Mouse (Mus musculus) limb, embryonic 14.5 days (tissue): Measurements from ENCODE around the gene Arhgap35. TPM values are rescaled to one million over a fixed set of nuclear protein-coding genes. Genes with fewer than 3 reads are reported as not detected.

Experiments
- ATAC-seq: fragments of 200-750 bp; cut with Nextera tagmentation; 2 replicates; pipeline ENCODE4 v1.8.0; 2017; ENCODE audit warnings: low read depth, moderate number of reproducible peaks, moderate TSS enrichment; ENCODE audit not compliant: low FRiP score
- DNase-seq: peaks from one replicate; pipeline ENCODE4 v3.0.0-alpha.2; 2015; ENCODE audit warnings: low spot score
- H3K27ac ChIP-seq: fragments of 300-500 bp; sonication (generic); replicated peaks from 2 replicates; pipeline ENCODE4 v1.5.1; 2014; ENCODE audit warnings: low read depth, mild to moderate bottlenecking, low read length, moderate library complexity, mixed read lengths
- H3K27me3 ChIP-seq: fragments of 300-500 bp; sonication (generic); 2 replicates; pipeline ENCODE4 v1.6.1; 2014; ENCODE audit warnings: low read length, mixed read lengths; ENCODE audit not compliant: control insufficient read depth, insufficient read depth
- H3K36me3 ChIP-seq: fragments of 300-500 bp; sonication (generic); 2 replicates; pipeline ENCODE4 v1.6.1; 2014; ENCODE audit warnings: mild to moderate bottlenecking, low read length, moderate library complexity, mixed read lengths; ENCODE audit not compliant: control insufficient read depth, insufficient read depth
- H3K4me1 ChIP-seq: fragments of 300-500 bp; sonication (generic); 2 replicates; pipeline ENCODE4 v1.6.1; 2014; ENCODE audit warnings: antibody characterized with exemption, low read length, mixed read lengths; ENCODE audit not compliant: control insufficient read depth, insufficient read depth
- H3K4me2 ChIP-seq: fragments of 300-500 bp; sonication (generic); replicated peaks from 2 replicates; pipeline ENCODE4 v1.6.1; 2014; ENCODE audit warnings: low read depth, mild to moderate bottlenecking, low read length, moderate library complexity; ENCODE audit not compliant: severe bottlenecking
- H3K4me3 ChIP-seq: fragments of 300-500 bp; sonication (generic); replicated peaks from 2 replicates; pipeline ENCODE4 v1.5.1; 2014; ENCODE audit warnings: low read length
- H3K9ac ChIP-seq: fragments of 300-500 bp; sonication (generic); 2 replicates; pipeline ENCODE4 v1.6.1; 2014; ENCODE audit warnings: mild to moderate bottlenecking, low read depth, low read length, moderate library complexity; ENCODE audit not compliant: severe bottlenecking
- H3K9me3 ChIP-seq: fragments of 300-500 bp; sonication (generic); 2 replicates; pipeline ENCODE4 v1.6.1; 2016; ENCODE audit warnings: low read length; ENCODE audit not compliant: control insufficient read depth
- POLR2A ChIP-seq: fragments of 200-500 bp; IDR thresholded peaks from 2 replicates; pipeline ENCODE4 v1.8.0; 2012; ENCODE audit warnings: inconsistent platforms, mild to moderate bottlenecking, moderate library complexity, borderline replicate concordance; ENCODE audit not compliant: insufficient read depth, insufficient read length; ENCODE audit errors: extremely low read depth
- WGBS: fragments of 180-500 bp; shearing (Covaris S2); extraction: QIAGEN DNeasy Blood & Tissue Kit; methylation state at CpG from one replicate; pipeline ENCODE4 v1.1.7; 2014; 5-methylcytosine and 5-hydroxymethylcytosine counted together
- polyA plus RNA-seq, 2 experiments: library from polyadenylated mRNA; depleted of rRNA in 1 of 2; stranded (reverse) in 1 of 2; unstranded in 1 of 2; fragments of >200 nt; fragmentation: Nextera tagmentation in 1 of 2; extraction: Ambion mirVana in 1 of 2; gene quantifications; 2 replicates each; pipeline versions ENCODE4 v1.2.1 to v1.2.3; 2012 to 2014

Arhgap35 gene
- polyA plus RNA-seq, 2 experiments: 23.0 to 24.7 TPM

GRCm38 (mm10) chr7:16583775-16584174, 31.0 kb downstream of the Arhgap35 start:
- H3K9me3 ChIP-seq: no peaks in the 10 kb centered on the region
- DNase-seq (no peak), ATAC-seq (no peak)
- no peak overlapping the region for H3K27ac ChIP-seq
- no peaks in the 10 kb centered on the region for H3K36me3 ChIP-seq
- H3K4me3 ChIP-seq: no peak overlapping the region
- no peak for TF ChIP-seq POLR2A
- WGBS: 55% methylated on average over 1 of the region's 1 CpGs
- no peak overlapping the region for H3K4me2 ChIP-seq
- H3K9ac ChIP-seq: no peak overlapping the region
- peaks cover 13% of the 10 kb centered on the region for H3K4me1 ChIP-seq
- H3K27me3 ChIP-seq: no peaks in the 10 kb centered on the region

GRCm38 (mm10) chr7:16582299-16582698, 32.5 kb downstream of the Arhgap35 start:
- DNase-seq (no peak), ATAC-seq (no peak)
- H3K9ac ChIP-seq: no peak overlapping the region
- no peak overlapping the region for H3K27ac ChIP-seq
- H3K4me3 ChIP-seq: no peak overlapping the region
- no peaks in the 10 kb centered on the region for H3K27me3 ChIP-seq
- TF ChIP-seq POLR2A: no peak
- H3K4me1 ChIP-seq: peaks cover 13% of the 10 kb centered on the region
- WGBS: 79% methylated on average over 3 of the region's 3 CpGs
- no peaks in the 10 kb centered on the region for H3K9me3 ChIP-seq
- H3K36me3 ChIP-seq: no peaks in the 10 kb centered on the region
- H3K4me2 ChIP-seq: no peak overlapping the region

- no peak for TF ChIP-seq POLR2A
- peak; percentile 18 for DNase-seq
- H3K4me3 ChIP-seq: no peak overlapping the region
- no peaks in the 10 kb centered on the region for H3K27me3 ChIP-seq
- WGBS: 54% methylated on average over 13 of the region's 13 CpGs
- peaks cover 13% of the 10 kb centered on the region for H3K4me1 ChIP-seq
- H3K4me2 ChIP-seq: no peak overlapping the region
- no peak for ATAC-seq
- H3K9ac ChIP-seq: no peak overlapping the region
- H3K9me3 ChIP-seq: no peaks in the 10 kb centered on the region
- no peaks in the 10 kb centered on the region for H3K36me3 ChIP-seq
- H3K27ac ChIP-seq: 0 out of 2 replicates have a peak overlapping the region, but pooled peaks have one; percentile 49
These were observed 33.3 kb downstream of the Arhgap35 start for GRCm38 (mm10) chr7:16581276-16582100.

- no peak for TF ChIP-seq POLR2A
- Histone ChIP-seq H3K4me2 (no peak overlapping the region), H3K9me3 (no peaks in the 10 kb centered on the region), H3K27ac (no peak overlapping the region), H3K27me3 (no peaks in the 10 kb centered on the region), H3K4me1 (peaks cover 7% of the 10 kb centered on the region), H3K36me3 (no peaks in the 10 kb centered on the region), H3K4me3 (no peak overlapping the region), H3K9ac (no peak overlapping the region)
- no peak for ATAC-seq
- 59% methylated on average over 1 of the region's 1 CpGs for WGBS
- no peak for DNase-seq
These were observed 38.1 kb downstream of the Arhgap35 start for GRCm38 (mm10) chr7:16576719-16577118.

- no peaks in the 10 kb centered on the region for H3K9me3 ChIP-seq
- no peak overlapping the region for H3K4me2 ChIP-seq
- TF ChIP-seq POLR2A: no peak
- no peak for DNase-seq
- no peaks in the 10 kb centered on the region for H3K4me1 ChIP-seq
- no peak overlapping the region for H3K27ac ChIP-seq
- WGBS: 12% methylated on average over 1 of the region's 1 CpGs
- ATAC-seq: no peak
- H3K36me3 ChIP-seq: no peaks in the 10 kb centered on the region
- no peak overlapping the region for H3K9ac ChIP-seq
- no peaks in the 10 kb centered on the region for H3K27me3 ChIP-seq
- no peak overlapping the region for H3K4me3 ChIP-seq
These were observed 43.6 kb downstream of the Arhgap35 start for GRCm38 (mm10) chr7:16571191-16571590.
